Mouse (Mus musculus) heart, embryonic 10.5 days (tissue): ENCODE results near the gene Ppp1r9a. TPM values are rescaled to one million over a fixed set of nuclear protein-coding genes. Genes with fewer than 3 reads are reported as not detected.

Source experiments
- DNase-seq: peaks from one replicate; pipeline ENCODE4 v3.0.0-alpha.2; 2017; ENCODE audit warnings: low spot score
- H3K27ac ChIP-seq: fragments of 300-500 bp; sonication (generic); 2 replicates; pipeline ENCODE4 v1.5.1; 2016; ENCODE audit warnings: mild to moderate bottlenecking
- H3K27me3 ChIP-seq: fragments of 300-500 bp; sonication (generic); 2 replicates; pipeline ENCODE4 v1.6.1; 2016; ENCODE audit warnings: mild to moderate bottlenecking; ENCODE audit not compliant: poor library complexity, insufficient read depth, severe bottlenecking
- H3K36me3 ChIP-seq: fragments of 300-500 bp; sonication (generic); 2 replicates; pipeline ENCODE4 v1.6.1; 2016; ENCODE audit warnings: mild to moderate bottlenecking, moderate library complexity
- H3K4me1 ChIP-seq: fragments of 300-500 bp; sonication (generic); 2 replicates; pipeline ENCODE4 v1.6.1; 2016; ENCODE audit warnings: mild to moderate bottlenecking
- H3K4me3 ChIP-seq: fragments of 300-500 bp; sonication (generic); 2 replicates; pipeline ENCODE4 v1.5.1; 2016; ENCODE audit warnings: mild to moderate bottlenecking, moderate library complexity
- H3K9me3 ChIP-seq: fragments of 300-500 bp; sonication (generic); 2 replicates; pipeline ENCODE4 v1.6.1; 2016; ENCODE audit warnings: mild to moderate bottlenecking, moderate library complexity
- WGBS: fragments of 180-500 bp; shearing (Covaris S2); methylation state at CpG from one replicate; pipeline ENCODE4 v1.1.7; 2016; 5-methylcytosine and 5-hydroxymethylcytosine counted together
- polyA plus RNA-seq: library from polyadenylated mRNA; unstranded; fragments of >200 nt; fragmentation: Nextera tagmentation; extraction: Ambion mirVana; gene quantifications from 2 replicates; pipeline ENCODE4 v1.2.1, GENCODE M21; 2016

Ppp1r9a gene
- polyA plus RNA-seq, 1 experiment from 2014 or later: 21.4 TPM

DNA sequence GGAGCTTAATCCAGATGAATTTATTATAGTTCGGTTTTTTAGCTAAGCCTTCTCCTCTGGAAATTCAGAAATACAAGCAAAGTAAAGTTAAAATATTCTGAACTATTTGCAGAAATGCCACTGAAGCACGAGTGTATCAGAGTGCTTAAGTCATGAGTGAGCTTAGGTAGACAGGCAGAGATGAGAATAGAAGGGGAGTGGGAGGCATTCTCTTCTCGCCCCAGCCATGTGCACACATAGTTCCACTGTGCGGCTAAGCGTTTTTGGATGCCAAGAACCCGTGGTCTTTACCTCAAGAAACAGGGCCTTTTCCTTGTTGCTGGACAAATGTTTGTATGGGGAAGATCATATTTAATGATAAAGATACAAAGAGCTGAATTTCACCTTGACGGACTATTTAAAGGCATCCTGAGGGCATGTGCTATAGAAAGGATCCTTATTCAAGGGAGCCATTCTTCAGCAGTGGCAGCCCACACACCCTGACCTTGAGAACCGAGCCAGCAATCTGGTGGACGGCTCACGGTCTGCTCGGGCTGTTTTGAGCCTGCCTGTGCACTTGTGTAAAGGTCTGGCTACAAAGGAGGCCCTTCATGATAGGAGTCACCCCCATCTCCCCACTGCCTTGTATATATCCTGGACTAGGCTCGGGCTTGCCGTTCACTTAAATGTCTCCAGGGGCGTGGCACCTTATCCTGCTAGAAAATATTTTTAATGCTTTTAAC is 23.4 kb downstream of the Ppp1r9a start:
- H3K27ac ChIP-seq: peak overlapping the region; percentile 57; the same call in 1 of the 2 replicates

DNA sequence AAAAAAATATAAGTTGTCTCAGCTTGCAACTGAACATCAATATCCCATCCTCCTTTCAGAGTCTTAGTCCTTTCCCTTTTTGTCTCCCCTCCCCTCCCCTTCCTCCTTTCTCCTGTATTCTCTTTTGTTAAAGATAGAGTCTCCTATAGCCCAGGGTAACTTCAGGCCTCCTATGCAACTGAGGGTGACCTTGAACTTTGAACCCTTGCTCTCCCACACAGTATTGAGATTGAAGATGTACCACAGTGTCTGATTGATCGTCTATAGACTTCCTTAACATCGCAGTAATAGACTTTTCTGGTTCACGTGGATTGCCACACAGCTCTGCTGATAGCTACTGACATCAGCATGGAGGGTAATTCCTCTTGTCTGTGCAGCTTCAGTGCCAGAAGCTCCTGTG is 27.6 kb downstream of the Ppp1r9a start:
- Histone ChIP-seq H3K36me3 (peaks cover 4% of the 10 kb centered on the region), H3K27ac (no peak overlapping the region), H3K4me1 (peaks cover 8% of the 10 kb centered on the region), H3K27me3 (no peaks in the 10 kb centered on the region), H3K4me3 (no peak overlapping the region), H3K9me3 (no peaks in the 10 kb centered on the region)
- 75% methylated on average over 3 of the region's 3 CpGs for WGBS
- DNase-seq: no peak

More for the DNA sequence above, 23.4 kb downstream of the Ppp1r9a start:
- Histone ChIP-seq H3K36me3 (peaks cover 6% of the 10 kb centered on the region), H3K27me3 (no peaks in the 10 kb centered on the region), H3K9me3 (no peaks in the 10 kb centered on the region), H3K4me1 (peaks cover 8% of the 10 kb centered on the region), H3K4me3 (no peak overlapping the region)
- WGBS: 73% methylated on average over 14 of the region's 14 CpGs
- no peak for DNase-seq

DNA sequence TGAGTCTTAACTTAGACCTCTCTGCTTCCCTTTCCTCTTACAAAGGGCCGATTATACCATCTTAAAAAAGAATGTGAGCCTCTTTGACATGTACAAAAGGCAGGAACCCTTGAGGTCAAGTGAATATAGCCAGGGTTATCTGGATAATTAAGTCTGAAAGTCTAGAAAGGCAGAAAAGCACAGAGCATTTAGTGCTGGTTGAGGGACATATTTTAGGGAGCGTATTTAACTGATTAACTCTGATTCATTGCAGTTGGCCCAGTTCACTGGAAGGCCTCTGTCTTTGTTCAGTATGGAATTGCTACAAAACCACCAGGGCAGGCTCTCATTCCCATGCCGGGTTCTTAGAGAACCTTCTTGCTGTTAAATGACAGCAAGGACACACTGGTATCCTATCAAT is 36.2 kb downstream of the Ppp1r9a start:
- Histone ChIP-seq H3K4me1 (peaks cover 47% of the 10 kb centered on the region), H3K27me3 (no peaks in the 10 kb centered on the region), H3K4me3 (no peak overlapping the region), H3K36me3 (0 out of 2 replicates have a peak, but pooled peaks cover 3% of the 10 kb centered on the region), H3K27ac (peak overlapping the region; percentile 83), H3K9me3 (no peaks in the 10 kb centered on the region)
- WGBS: 22% methylated on average over 3 of the region's 3 CpGs
- DNase-seq: no peak

DNA sequence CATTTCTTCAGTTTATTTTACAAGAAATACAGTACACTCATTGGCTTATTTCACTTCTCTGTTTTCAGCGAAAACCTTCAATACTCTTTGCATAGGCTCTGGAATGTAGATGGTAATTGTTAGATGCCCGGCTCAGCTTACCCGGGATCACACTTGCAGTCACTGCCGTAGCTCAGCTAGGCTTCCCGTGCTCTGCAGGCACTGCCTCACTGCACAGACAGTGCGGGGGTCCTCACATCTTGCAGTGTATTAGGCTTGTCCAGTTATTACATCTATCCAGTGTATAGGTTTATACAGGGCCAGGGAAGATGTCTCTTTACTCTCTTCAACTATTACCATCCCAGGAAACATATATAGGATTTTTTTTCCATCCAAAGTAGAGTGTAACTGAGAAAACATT is 37.4 kb downstream of the Ppp1r9a start:
- 70% methylated on average over 6 of the region's 6 CpGs for WGBS
- H3K4me3 ChIP-seq: no peak overlapping the region
- H3K27ac ChIP-seq: peak overlapping the region; percentile 83
- 0 out of 2 replicates have a peak, but pooled peaks cover 3% of the 10 kb centered on the region for H3K36me3 ChIP-seq
- no peak for DNase-seq
- peaks cover 47% of the 10 kb centered on the region for H3K4me1 ChIP-seq
- H3K27me3 ChIP-seq: no peaks in the 10 kb centered on the region
- H3K9me3 ChIP-seq: no peaks in the 10 kb centered on the region

DNA sequence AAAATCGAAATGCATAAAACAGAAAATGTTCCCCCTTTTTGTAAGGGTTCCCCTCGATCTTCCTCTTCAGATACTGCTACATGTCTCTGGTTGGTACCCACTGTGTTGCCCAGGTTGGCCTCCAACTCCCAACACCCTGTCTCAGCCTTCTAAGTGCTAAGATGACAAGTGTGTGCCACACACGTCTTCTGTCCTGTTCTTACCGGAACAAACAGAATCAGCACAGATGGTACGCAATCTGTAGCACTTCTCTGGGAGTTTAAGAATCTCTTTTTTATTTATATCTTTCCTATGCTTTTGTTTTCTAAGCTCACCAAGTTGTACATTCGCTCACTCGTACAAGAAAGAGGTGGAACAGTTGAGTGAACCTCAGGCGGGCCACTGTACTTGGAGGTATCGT is 37.9 kb downstream of the Ppp1r9a start:
- no peak overlapping the region for H3K4me3 ChIP-seq
- H3K27me3 ChIP-seq: no peaks in the 10 kb centered on the region
- H3K4me1 ChIP-seq: peaks cover 45% of the 10 kb centered on the region
- WGBS: 89% methylated on average over 9 of the region's 9 CpGs
- H3K36me3 ChIP-seq: 0 out of 2 replicates have a peak, but pooled peaks cover 3% of the 10 kb centered on the region
- DNase-seq: no peak
- no peaks in the 10 kb centered on the region for H3K9me3 ChIP-seq
- 0 out of 2 replicates have a peak overlapping the region, but pooled peaks have one; percentile 22 for H3K27ac ChIP-seq

DNA sequence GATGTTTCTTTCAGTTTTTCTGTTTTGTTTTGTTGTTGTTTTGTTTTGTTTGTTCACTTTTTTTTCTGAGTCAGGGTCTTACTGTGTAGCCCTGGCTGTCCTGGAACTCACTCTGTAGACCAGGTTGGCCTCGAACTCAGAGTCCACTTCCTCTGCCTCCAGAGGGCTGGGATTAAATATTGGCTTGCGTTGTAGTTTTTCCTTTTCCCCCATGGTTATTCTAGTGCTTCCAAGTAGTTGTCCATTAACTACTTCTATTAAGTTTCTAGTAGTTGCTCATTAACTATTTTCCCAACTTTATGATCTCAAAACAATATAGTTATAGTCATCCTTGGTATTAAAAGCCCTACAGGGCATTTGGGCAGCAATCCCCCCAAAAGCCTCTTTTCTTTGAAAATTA is 41.1 kb downstream of the Ppp1r9a start:
- no peak overlapping the region for H3K4me3 ChIP-seq
- H3K9me3 ChIP-seq: no peaks in the 10 kb centered on the region
- WGBS: 90% methylated on average over 2 of the region's 2 CpGs
- peaks cover 30% of the 10 kb centered on the region for H3K4me1 ChIP-seq
- no peaks in the 10 kb centered on the region for H3K36me3 ChIP-seq
- no peak overlapping the region for H3K27ac ChIP-seq
- no peaks in the 10 kb centered on the region for H3K27me3 ChIP-seq
- no peak for DNase-seq

DNA sequence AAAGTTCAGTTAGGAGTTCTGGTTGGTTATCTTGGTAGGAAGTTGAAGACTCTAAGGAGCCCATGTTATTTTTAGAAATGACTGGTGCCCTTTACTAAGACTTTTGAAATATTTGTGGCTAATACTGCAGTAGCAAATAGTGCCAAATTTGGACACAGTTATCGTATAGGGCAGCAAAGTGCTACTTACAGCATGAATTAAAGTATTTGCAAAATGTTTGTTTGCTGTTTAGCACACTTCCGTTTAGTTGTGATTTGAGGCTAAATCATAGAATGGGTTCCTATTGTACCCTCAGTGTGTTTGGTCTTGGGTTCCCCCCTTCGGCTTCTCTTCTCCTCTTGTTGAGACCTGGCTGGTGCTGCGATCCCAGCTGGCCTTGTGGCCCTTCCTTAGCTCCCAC is 45.3 kb downstream of the Ppp1r9a start:
- H3K36me3 ChIP-seq: no peaks in the 10 kb centered on the region
- no peaks in the 10 kb centered on the region for H3K9me3 ChIP-seq
- no peak overlapping the region for H3K4me3 ChIP-seq
- H3K27me3 ChIP-seq: no peaks in the 10 kb centered on the region
- H3K27ac ChIP-seq: peak overlapping the region; percentile 72; the same call in 1 of the 2 replicates
- no peak for DNase-seq
- 81% methylated on average over 4 of the region's 4 CpGs for WGBS
- peaks cover 33% of the 10 kb centered on the region for H3K4me1 ChIP-seq

DNA sequence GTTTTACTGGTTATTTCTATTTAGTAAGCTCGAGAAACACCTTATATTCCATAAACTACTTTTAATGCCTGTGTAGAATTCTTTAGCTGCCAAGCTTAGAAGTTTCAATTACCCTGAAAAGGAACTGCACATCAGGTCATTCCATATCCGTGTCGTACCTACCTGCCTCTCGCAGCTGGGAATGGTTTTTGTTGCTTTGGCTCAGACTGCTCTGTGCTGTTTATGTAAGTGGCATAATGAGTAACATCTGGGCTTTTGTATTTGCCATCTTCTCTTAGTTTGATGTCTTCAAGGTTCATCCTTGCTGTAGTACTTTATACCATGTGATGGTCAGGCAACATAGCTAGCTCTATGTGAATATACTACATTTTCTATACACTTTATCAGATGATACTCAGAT is 47.0 kb downstream of the Ppp1r9a start:
- WGBS: 77% methylated on average over 4 of the region's 4 CpGs
- Histone ChIP-seq H3K27ac (no peak overlapping the region), H3K4me1 (peaks cover 33% of the 10 kb centered on the region), H3K36me3 (no peaks in the 10 kb centered on the region), H3K9me3 (no peaks in the 10 kb centered on the region), H3K27me3 (no peaks in the 10 kb centered on the region), H3K4me3 (no peak overlapping the region)
- DNase-seq: no peak

DNA sequence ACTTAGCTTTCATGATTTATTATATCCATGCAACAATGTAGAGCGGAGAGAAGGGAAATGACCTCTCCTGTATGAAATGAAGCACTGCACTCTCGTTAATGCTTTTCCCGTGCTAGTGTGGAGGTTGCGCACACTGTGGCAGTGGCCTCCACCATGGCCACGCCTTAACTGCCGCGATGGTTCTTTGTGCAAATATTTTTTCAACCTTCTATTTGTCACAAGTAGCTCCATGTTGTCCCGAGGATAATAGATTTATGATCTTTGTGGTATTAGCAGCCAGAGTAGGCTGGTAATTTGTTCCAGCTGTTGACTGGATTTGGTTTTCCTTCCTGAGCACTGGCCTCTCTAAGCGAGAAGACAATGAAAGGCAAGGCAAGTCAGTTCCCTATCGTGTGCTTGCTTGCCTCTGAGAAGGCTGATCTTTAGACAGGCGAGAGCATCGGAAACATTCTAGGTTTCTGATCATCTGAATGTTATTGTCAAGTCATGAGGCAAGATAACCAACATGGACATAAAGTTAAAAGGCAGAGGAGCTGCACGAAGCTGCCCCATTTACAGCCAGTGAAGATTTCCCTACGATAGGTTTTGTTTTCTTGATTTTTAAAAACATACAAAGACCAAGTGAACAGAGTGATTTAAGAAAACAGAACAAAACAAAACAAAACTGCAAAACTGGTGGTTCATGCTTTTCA is 50.5 kb downstream of the Ppp1r9a start:
- Histone ChIP-seq H3K27me3 (no peaks in the 10 kb centered on the region), H3K4me3 (no peak overlapping the region), H3K36me3 (no peaks in the 10 kb centered on the region), H3K27ac (no peak overlapping the region), H3K9me3 (no peaks in the 10 kb centered on the region), H3K4me1 (peaks cover 26% of the 10 kb centered on the region)
- DNase-seq: no peak
- 81% methylated on average over 14 of the region's 14 CpGs for WGBS

DNA sequence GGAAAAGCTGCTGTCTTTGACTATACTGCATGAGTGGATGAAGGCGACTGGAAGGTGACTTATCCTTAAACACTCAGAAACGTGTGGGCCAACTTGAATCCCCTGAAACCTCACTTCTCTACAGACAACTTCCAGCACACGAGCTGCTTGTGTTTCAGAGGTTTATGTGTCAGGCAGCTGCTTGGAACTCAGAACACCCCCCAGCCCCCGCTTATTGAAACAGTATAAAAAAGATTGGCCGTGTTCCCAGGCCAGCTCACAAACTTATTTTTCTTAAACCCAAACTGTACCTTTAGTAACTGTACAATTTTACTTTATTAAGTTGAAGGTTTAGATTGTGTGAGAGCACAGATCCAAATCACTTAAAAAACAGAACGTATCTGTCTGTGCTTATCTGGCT is 53.9 kb downstream of the Ppp1r9a start:
- Histone ChIP-seq H3K36me3 (no peaks in the 10 kb centered on the region), H3K27ac (peak overlapping the region; percentile 42; the same call in 1 of the 2 replicates), H3K4me3 (no peak overlapping the region), H3K9me3 (no peaks in the 10 kb centered on the region), H3K27me3 (no peaks in the 10 kb centered on the region), H3K4me1 (peaks cover 11% of the 10 kb centered on the region; the same call in 1 of the 2 replicates)
- DNase-seq: no peak
- WGBS: 65% methylated on average over 6 of the region's 6 CpGs

DNA sequence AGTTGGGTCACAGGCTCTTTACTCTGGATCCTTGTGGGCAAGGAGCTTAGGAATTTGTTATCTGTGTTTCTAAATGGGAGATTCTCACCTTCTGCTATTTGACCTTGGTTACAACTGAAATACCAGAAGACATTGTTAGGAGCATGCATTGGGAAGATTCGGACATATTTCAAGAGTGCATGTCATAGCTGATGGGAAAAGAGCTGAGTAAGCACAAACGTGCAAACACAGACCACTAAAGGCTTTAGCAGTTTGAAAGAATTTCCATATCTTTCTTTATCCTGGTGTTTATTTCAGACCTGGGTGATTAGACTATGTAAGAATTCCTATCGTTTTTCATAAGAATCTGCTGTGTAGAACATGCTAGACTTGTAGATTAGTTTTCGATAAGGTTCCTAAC is 59.5 kb downstream of the Ppp1r9a start:
- no peak overlapping the region for H3K4me3 ChIP-seq
- no peaks in the 10 kb centered on the region for H3K9me3 ChIP-seq
- H3K36me3 ChIP-seq: no peaks in the 10 kb centered on the region
- H3K4me1 ChIP-seq: peaks cover 15% of the 10 kb centered on the region; the same call in 1 of the 2 replicates
- no peak for DNase-seq
- H3K27me3 ChIP-seq: no peaks in the 10 kb centered on the region
- H3K27ac ChIP-seq: no peak overlapping the region
- WGBS: 55% methylated on average over 4 of the region's 4 CpGs

DNA sequence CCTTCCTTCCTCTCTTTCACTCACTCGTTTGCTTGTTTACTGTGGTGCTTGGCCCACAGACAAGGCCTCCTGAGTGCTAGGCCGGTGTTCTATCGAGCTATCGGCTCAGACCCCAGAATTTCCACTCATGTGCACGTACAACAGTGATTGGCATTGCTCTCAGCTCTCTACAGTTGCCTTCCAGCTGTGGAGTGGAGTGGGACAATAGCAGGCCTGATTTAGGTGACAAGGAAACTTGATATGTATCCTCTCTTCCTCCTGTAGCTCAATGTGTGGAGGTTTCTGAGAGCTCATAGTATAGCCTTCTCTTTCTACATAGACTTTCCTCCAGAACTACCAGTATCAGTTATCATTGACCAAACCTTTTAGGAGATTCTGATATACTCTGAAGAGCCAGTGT is 60.3 kb downstream of the Ppp1r9a start:
- DNase-seq: no peak
- no peaks in the 10 kb centered on the region for H3K36me3 ChIP-seq
- H3K4me1 ChIP-seq: peaks cover 13% of the 10 kb centered on the region; the same call in 1 of the 2 replicates
- WGBS: 68% methylated on average over 5 of the region's 5 CpGs
- no peaks in the 10 kb centered on the region for H3K27me3 ChIP-seq
- H3K9me3 ChIP-seq: no peaks in the 10 kb centered on the region
- no peak overlapping the region for H3K4me3 ChIP-seq
- H3K27ac ChIP-seq: peak overlapping the region; percentile 23; the same call in 1 of the 2 replicates

DNA sequence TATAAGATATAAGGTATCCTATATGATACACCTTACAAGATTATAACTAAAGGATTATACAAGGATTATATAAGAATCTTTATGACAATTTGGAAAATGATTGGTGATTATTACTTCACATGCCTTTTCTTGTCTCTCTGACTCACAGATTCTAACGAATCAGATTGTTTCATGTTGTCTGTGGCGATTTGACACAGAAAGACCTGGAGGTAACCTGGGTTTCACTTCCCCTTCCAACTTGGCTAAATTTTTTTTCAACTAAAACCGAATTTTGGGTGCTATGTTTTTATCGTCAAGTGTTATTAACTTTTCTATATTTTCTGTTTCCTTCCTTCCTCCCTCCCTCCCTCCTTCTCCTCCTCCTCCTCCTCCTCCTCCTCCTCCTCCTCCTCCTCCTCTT is 64.5 kb downstream of the Ppp1r9a start:
- H3K36me3 ChIP-seq: no peaks in the 10 kb centered on the region; the same call in 1 of the 2 replicates
- DNase-seq: no peak
- 89% methylated on average over 4 of the region's 4 CpGs for WGBS
- H3K27ac ChIP-seq: no peak overlapping the region
- no peaks in the 10 kb centered on the region for H3K27me3 ChIP-seq
- H3K4me3 ChIP-seq: no peak overlapping the region
- H3K9me3 ChIP-seq: no peaks in the 10 kb centered on the region
- peaks cover 11% of the 10 kb centered on the region; the same call in 1 of the 2 replicates for H3K4me1 ChIP-seq
